Mouse (Mus musculus) c-Kit-positive CD71-negative TER-119-negative erythroid progenitor cells, embryonic 14.5 days (primary cell): ENCODE measurements around the gene Egr4.

Experiments
- DNase-seq: peaks from one replicate; pipeline ENCODE4 v3.0.0-alpha.2; 2013; ENCODE audit warnings: low read depth

Gene Egr4

DNA sequence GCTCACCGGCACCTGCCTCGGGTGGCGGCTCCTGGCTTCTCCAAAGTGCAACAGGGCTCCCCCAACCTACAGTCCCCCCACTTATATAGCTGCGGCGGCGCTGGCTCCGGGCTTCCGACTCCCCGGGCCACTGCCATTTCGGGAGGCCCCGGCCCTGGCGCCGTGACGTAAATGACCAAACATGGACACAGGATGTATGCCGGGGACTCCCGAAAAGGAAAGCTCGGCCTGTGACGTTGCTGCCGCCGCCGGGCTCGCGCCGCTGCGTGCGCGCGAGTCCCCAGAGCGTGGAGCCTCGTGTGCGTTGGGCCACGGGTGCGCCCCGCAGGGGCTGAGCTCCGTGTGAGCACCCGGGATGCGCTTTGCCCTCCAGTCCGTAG, at the start of gene Egr4:
Gene Egr4 (minus strand): TSS at position 59 of the 380 bp plus-strand sequence.
- no peak for DNase-seq

DNA sequence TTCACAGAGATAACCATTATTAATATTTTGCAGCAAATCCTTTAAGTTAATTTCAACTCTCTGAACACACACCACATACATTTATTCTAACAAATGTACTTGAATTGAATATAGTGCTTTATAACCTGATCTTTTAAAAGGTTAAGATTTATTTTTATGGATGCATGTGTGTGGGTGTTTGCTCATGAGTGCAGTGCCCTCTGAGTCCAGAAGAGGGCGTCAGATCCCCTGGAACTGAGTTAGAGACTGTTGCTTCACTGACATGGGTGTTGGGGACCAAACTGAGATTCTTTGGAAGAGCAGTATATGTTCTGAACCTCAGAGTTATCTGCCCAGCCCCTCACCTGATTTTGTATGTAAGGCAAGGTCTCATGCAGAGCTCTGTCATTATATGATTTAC, 49.0 kb upstream of the Egr4 start:
- no peak for DNase-seq

DNA sequence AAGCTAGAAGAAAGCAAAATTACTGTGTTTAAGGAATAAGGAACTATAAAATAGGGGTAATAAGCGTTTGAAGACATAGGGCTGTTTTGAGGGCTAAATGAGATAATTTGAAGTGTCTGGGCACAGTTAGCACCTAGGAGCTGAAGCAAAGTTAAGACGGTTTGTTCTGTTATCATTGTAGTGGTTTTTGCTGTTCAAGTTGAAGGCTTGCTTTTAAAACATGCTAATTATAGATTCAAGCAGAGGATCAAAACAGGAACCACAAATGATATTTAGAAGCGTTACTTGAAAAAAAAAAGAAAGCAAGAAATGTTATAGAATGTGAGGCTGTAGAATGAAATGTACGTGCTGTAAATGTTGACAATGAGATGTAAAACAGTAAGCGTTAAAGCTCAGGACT, 34.3 kb upstream of the Egr4 start:
- no peak for DNase-seq

- no peak for DNase-seq
Observed at GRCm38 (mm10) chr6:85544251-85544881, 31.0 kb upstream of the Egr4 start.

- no peak for DNase-seq
Observed at GRCm38 (mm10) chr6:85543351-85544175, 30.2 kb upstream of the Egr4 start.

DNA sequence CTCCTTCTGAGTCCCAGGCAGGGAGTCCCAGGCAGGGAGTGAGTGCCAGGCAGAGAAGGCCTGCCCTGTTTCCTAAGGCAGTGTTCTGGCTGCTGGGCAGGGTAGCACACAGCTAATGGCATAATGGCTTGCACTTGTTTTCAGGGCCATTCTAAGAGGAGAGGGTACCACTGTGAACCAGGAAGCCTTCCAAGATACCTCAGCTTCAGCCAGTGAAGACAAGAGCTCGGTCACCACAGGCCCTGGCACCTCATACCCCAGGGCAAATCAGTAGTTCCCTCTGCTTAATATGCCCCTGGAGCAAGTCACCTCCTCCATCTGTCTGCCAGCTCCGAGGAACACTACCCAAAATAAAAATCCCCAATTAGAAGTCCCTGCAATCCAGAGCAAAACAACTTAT, 9.4 kb upstream of the Egr4 start:
- DNase-seq = no peak

GRCm38 (mm10) chr6:85522026-85522425, 8.6 kb upstream of the Egr4 start:
- no peak for DNase-seq

GRCm38 (mm10) chr6:85518091-85518693, 4.8 kb upstream of the Egr4 start:
- no peak for DNase-seq

DNA sequence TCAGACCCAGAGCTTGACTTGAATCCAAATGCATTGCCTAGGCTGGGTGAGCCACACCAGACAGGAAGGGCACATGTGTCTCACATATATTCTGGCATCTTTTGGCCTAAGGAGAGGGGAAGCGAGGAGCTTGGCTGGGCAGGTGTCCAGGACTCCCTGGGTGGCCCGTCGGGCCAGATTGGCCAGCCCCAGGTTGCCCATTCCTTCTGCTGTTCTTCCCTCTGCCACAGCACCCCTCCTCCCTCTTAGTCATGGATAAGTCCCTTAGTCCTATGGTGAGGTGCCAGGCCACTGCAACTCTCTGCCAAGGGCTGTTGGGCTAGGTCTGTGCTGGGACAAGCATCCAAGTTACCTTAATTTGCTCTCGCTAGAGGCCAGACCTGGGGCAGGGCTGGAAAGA, 2.6 kb upstream of the Egr4 start:
- no peak for DNase-seq

- no peak for DNase-seq
Observed at GRCm38 (mm10) chr6:85512577-85513530, 535 bp downstream of the Egr4 start.

DNA sequence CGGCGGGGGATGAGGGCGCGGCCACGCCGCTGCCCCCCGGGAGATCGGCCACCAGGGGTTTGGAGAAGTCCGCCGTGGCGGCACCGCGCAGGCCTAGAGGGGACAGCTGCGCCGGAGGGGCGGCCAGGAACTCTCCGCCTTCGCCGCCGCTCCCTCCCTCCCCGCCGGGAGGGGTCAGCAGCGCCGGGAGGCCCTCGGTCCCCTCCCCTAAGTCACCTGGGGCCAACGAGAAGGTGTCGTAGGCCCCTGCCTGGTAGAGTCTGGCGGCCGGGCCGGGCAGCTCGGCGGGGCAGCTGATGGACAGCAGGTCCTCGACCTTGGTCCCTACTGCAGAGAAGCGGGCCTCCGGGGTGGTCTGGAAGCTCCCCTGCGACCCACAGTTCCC, 1.3 kb downstream of the Egr4 start:
- DNase-seq = no peak

- DNase-seq = no peak
Observed at GRCm38 (mm10) chr6:85511286-85512055, 1.9 kb downstream of the Egr4 start.

GRCm38 (mm10) chr6:85510476-85510875, 2.9 kb downstream of the Egr4 start:
- DNase-seq = no peak

- DNase-seq = no peak
Observed at GRCm38 (mm10) chr6:85508602-85509001, 4.8 kb downstream of the Egr4 start.

DNA sequence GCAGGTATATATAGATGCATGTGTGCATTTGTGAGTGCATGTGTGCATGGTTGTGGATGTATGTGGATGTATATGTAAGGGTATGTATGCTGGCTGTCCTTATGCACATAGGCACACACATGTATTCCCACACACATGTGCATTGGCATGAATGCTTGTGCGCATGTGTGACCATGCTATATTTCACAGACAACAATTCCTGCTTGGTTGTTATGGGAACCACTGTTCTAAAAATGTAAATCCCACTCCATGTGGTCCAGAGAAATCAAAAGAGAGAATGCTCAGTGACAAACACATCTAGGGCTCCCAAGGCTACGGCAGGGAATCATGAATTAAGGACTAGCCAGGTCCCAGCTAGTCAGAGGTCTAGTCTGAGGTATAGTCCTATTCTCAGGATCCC, 8.5 kb downstream of the Egr4 start:
- DNase-seq = no peak

- no peak for DNase-seq
Observed at GRCm38 (mm10) chr6:85502911-85503250, 10.5 kb downstream of the Egr4 start, which contains the start of gene Fbxo41. Gene Fbxo41 (minus strand): TSS chr6:85502994.

DNA sequence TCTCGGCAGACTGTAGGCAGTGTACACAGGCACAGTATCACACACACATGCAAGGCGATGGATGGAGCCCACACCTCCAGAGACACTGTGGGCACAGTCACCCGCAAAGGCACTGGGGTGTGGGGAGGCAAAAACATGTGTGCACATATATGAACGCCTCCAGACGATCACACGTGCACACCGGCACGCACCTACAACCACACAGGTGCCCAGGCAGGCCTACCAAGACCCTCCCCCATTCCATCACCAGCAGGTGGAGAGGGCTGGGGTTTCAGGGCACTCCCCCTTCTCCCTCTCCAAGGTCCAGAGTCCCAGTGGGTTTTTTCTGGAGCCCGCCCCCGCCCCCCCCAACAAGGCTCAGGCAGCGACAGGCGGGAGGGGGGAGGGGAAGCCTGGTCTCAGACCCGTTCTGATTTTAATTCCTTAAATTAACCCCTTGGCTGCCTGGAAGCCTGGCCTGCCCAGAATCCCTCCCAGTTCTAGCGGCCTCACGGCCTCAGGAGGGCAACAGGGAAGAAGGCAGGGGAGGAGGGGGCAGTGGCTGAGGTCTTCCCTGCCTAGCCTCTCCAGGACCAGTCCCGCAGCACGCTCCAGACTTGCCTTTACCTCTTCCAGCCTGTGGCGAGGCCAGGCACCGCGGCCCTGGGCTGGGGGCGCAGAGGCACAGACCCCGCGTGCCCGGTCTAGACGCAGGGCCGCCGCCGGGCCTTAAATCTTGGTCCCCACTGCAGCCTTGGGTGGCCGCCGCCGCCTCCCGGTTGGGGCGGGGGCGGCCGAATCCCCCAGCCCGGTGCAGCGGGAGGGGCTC, 11.1 kb downstream of the Egr4 start:
- no peak for DNase-seq

DNA sequence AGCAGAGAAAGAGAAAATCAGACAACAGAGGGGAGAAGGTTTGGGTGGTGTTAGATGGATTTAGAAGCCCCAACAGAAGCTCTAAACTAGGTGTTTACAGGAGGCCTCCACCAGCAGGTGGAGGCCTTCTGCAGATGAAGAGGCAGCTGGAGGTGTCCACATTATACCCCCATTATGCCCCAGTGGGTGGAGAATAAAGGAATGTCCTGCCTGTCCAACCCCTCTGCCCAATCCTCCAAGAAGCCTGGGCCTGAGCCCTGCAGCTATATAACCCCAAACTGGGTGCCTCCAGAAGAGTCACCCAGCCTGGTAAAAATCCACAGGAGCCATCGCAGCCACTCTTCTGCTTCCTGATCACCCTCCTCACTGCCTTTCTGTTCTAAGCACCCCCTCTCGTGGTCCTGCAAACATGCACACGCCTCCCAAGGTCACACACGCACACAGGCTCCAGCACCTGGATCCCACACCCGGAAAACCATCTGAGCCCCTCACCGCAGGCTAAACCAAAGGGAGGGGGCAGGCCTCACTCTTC, 11.8 kb downstream of the Egr4 start:
- DNase-seq = no peak

DNA sequence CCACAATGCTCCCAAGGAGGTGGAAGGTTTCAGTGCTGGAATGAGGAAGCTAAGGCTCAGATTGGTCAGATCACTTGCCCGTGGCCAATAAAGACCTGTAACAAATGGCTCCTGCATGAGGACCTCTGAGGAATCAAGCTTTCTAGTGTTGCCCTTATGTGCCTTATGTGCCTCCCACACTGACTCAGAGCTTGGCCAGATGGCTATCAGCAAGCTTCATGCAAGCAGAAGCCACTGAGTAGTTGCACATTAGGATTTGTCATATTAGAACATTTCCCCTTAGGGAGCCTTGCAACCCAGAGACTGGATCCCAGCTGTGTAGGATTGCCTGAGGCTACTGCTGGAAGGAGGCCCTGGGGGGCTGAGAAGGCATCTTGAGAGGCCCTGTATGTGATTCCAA, 13.0 kb downstream of the Egr4 start:
- no peak for DNase-seq

DNA sequence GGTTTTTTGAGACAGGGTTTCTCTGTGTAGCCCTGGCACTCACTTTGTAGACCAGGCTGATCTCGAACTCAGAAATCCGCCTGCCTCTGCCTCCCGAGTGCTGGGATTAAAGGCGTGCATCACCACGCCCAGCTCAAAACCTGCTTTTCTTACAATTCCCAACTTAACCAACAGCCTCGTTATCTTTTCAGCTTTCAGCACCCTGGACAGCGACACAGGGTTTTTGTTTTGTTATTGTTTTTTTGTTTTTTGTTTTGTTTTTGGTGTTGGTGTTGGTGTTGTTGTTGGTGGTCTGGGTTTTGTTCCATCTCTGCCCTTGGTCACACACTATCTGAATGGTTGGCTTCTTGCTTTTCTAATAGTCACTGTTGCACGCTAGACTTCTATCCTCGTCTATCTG, 15.2 kb downstream of the Egr4 start:
- DNase-seq = no peak
